Mouse (Mus musculus): ENCODE results near the gene Chmp1a.

DNA sequence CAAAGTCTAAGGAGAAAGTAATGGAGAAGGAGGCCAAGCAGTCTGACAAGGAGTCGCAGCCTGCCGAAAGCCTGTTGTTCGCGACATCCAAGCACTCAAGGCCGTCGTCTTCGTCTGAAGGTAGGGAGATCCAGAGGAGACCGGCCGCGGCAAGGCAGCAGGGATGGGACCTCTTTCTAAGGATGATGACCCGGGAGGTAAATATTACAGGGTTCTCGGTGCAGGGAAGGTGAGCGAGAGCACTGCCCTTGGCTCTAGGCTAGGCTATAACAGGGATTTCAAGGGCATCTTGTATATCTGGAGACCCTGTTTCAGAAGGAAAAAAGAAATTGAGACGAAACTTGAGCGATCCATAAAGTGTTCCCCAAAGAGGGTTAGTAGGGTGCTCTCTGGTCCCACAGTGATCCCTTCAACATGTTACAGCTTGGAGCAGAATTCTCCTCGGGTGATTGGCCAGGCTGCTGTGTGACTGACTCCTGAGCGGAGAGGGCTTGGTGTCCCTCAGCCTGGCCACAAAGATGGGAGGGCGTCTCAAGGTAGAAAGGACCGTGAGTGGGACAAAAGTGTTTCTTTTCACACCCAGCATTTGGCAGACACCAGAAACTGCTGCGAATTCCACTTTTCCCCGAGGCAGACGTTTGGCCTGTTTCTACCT, 682 bp upstream of the Chmp1a start:
- TF ChIP-seq CTCF (IDR thresholded peaks at IDR 0.05; ENCODE audit: low read depth) = no peak
- TF ChIP-seq EP300 (optimal IDR thresholded peaks at IDR 0.05) = no peak

All from stomach, postnatal 0 days (tissue).